In genomic region chr15:101196079-101196795, GRCm38 (mm10) we compare ENCODE assay signal across 18 mouse cellular contexts. TPM values are rescaled to one million over a fixed set of nuclear protein-coding genes. Genes with fewer than 3 reads are reported as not detected.
DNase-seq lines count a peak whose midpoint lies in the region; ATAC-seq and TF ChIP-seq lines count a peak whose summit lies in the region.
"Had no signal": no experiment of that assay in that cellular context is flagged by ENCODE, and none has a peak within 500 bp of the region (broad histone marks: within the 10 kb centered on the region; RNA-seq: fewer than 3 reads in every experiment).

No protein-coding gene starts in this region.

- no peak for ATAC-seq in intestine, postnatal 0 days
- ATAC-seq in intestine, embryonic 16.5 days: no peak
- ATAC-seq in lung, embryonic 14.5 days (ENCODE audit: insufficient read depth): no peak
- no peak for ATAC-seq in liver, postnatal 0 days
- ATAC-seq: forebrain, embryonic 14.5 days; midbrain, embryonic 16.5 days had no signal

- H3K9me3 ChIP-seq in intestine, postnatal 0 days (ENCODE audit: control insufficient read depth): no peaks in the 10 kb centered on the region
- H3K9me3 ChIP-seq in intestine, embryonic 16.5 days (ENCODE audit: control insufficient read depth, low read length): no peaks in the 10 kb centered on the region
- no peaks in the 10 kb centered on the region for H3K9me3 ChIP-seq in lung, embryonic 14.5 days (ENCODE audit: low read depth, low read length)
- H3K9me3 ChIP-seq in MEL (replicated peaks; ENCODE audit: insufficient read depth, low read length): no peaks in the 10 kb centered on the region
- H3K9me3 ChIP-seq in liver, postnatal 0 days (ENCODE audit: low read length): no peaks in the 10 kb centered on the region
- H3K9me3 ChIP-seq: neural tube, embryonic 13.5 days had no signal

- no peak for TF ChIP-seq CTCF in intestine, postnatal 0 days (IDR thresholded peaks at IDR 0.05; ENCODE audit: low read depth)
- no peak for TF ChIP-seq CTCF in lung, embryonic 14.5 days (IDR thresholded peaks at IDR 0.05; ENCODE audit: low read depth)
- no peak for TF ChIP-seq CTCF in MEL (IDR thresholded peaks at IDR 0.05 in 2 of 3, conservative IDR thresholded peaks at IDR 0.05 in 1 of 3; ENCODE audit: control insufficient read depth in 1 of 3, insufficient read depth in 1 of 3, low read depth in 2 of 3, low read length in 3 of 3, poor library complexity in 1 of 3, severe bottlenecking in 1 of 3)
- no peak for TF ChIP-seq CTCF in liver, postnatal 0 days (IDR thresholded peaks at IDR 0.05; ENCODE audit: low read depth)

- H3K4me2 ChIP-seq in intestine, postnatal 0 days (replicated peaks; ENCODE audit: low read depth): no peak overlapping the region
- H3K4me2 ChIP-seq in intestine, embryonic 16.5 days (ENCODE audit: low read depth, low read length): no peak overlapping the region
- H3K4me2 ChIP-seq in lung, embryonic 14.5 days: no peak overlapping the region
- H3K4me2 ChIP-seq in liver, postnatal 0 days (ENCODE audit: low read depth, low read length): no peak overlapping the region
- H3K4me2 ChIP-seq: heart, embryonic 11.5 days; neural tube, embryonic 13.5 days had no signal

- 0 out of 4 replicates have a peak, but pooled peaks of 1 of the 2 experiments have one; percentile 5 for TF ChIP-seq POLR2A in MEL (IDR thresholded peaks at IDR 0.05; ENCODE audit: control insufficient read depth in 1 of 2, insufficient read depth in 1 of 2, low read depth in 1 of 2, low read length in 2 of 2, poor library complexity in 1 of 2)

- TF ChIP-seq EP300 in MEL (IDR thresholded peaks at IDR 0.05; ENCODE audit: low read depth in 1 of 2, low read length in 2 of 2): peak in 1 of 2 experiments; percentile 80; a peak in 2 of 4 replicates
- no peak for TF ChIP-seq EP300 in liver, postnatal 0 days (IDR thresholded peaks at IDR 0.05; ENCODE audit: low read depth)

- no peak overlapping the region for H3K4me3 ChIP-seq in intestine, postnatal 0 days (ENCODE audit: low read depth, low read length)
- H3K4me3 ChIP-seq in intestine, embryonic 16.5 days (ENCODE audit: low read length): no peak overlapping the region
- no peak overlapping the region for H3K4me3 ChIP-seq in lung, embryonic 14.5 days (ENCODE audit: low read depth, low read length)
- H3K4me3 ChIP-seq in MEL (ENCODE audit: control insufficient read depth in 1 of 2, insufficient read depth in 1 of 2, low read depth in 2 of 2, low read length in 2 of 2): no peak overlapping the region
- H3K4me3 ChIP-seq in liver, postnatal 0 days (ENCODE audit: low read depth, low read length): no peak overlapping the region
- H3K4me3 ChIP-seq: neural tube, embryonic 13.5 days had no signal

- H3K27me3 ChIP-seq in intestine, postnatal 0 days (replicated peaks; ENCODE audit: control insufficient read depth, insufficient read depth, low read length): no peaks in the 10 kb centered on the region
- no peaks in the 10 kb centered on the region for H3K27me3 ChIP-seq in intestine, embryonic 16.5 days (replicated peaks; ENCODE audit: control insufficient read depth, insufficient read depth, low read length)
- no peaks in the 10 kb centered on the region for H3K27me3 ChIP-seq in lung, embryonic 14.5 days (ENCODE audit: insufficient read depth, low read length)
- no peaks in the 10 kb centered on the region for H3K27me3 ChIP-seq in MEL (ENCODE audit: control insufficient read depth in 1 of 2, insufficient read depth in 2 of 2, low read length in 2 of 2)
- H3K27me3 ChIP-seq in liver, postnatal 0 days (ENCODE audit: insufficient read depth, low read length): no peaks in the 10 kb centered on the region
- H3K27me3 ChIP-seq: neural tube, embryonic 13.5 days had no signal

- no peak overlapping the region for H3K9ac ChIP-seq in intestine, postnatal 0 days (ENCODE audit: low read depth, low read length)
- no peak overlapping the region for H3K9ac ChIP-seq in intestine, embryonic 16.5 days (ENCODE audit: low read depth, low read length)
- H3K9ac ChIP-seq in lung, embryonic 14.5 days: no peak overlapping the region
- H3K9ac ChIP-seq in MEL (ENCODE audit: control insufficient read depth, low read depth, low read length, poor library complexity, severe bottlenecking): no peak overlapping the region
- no peak overlapping the region for H3K9ac ChIP-seq in liver, postnatal 0 days (replicated peaks)
- H3K9ac ChIP-seq: neural tube, embryonic 13.5 days had no signal

- H3K27ac ChIP-seq in intestine, postnatal 0 days (ENCODE audit: low read depth, low read length): peak overlapping the region; percentile 78
- no peak overlapping the region for H3K27ac ChIP-seq in intestine, embryonic 16.5 days (ENCODE audit: low read length)
- H3K27ac ChIP-seq in lung, embryonic 14.5 days (ENCODE audit: low read depth): no peak overlapping the region
- H3K27ac ChIP-seq in MEL (ENCODE audit: control insufficient read depth, low read depth, low read length): no peak overlapping the region
- H3K27ac ChIP-seq in liver, postnatal 0 days (ENCODE audit: low read depth): peak overlapping the region; percentile 57
- H3K27ac ChIP-seq: neural tube, embryonic 13.5 days had no signal

- peak; percentile 69 for DNase-seq in lung, embryonic 14.5 days
- DNase-seq in lung, adult 18-20 months: no peak
- DNase-seq in MEL (ENCODE audit: low read depth, low spot score): peak; percentile 55
- no peak for DNase-seq in liver, postnatal 0 days
- no peak for DNase-seq in ovary, postnatal 14 days (ENCODE audit: low spot score)
- DNase-seq in left cerebral cortex, adult 9 months (ENCODE audit: low spot score in 2 of 2): no peak
- DNase-seq: cerebellum, adult 9-11 months; heart, postnatal 14 days; kidney, postnatal 25 days; layer of hippocampus, adult 9-11 months; right cerebral cortex, postnatal 14 days; thymus, postnatal 14 days had no signal

- peaks cover 5% of the 10 kb centered on the region for H3K4me1 ChIP-seq in intestine, postnatal 0 days (replicated peaks; ENCODE audit: control insufficient read depth, insufficient read depth, low read length)
- peaks cover 43% of the 10 kb centered on the region for H3K4me1 ChIP-seq in intestine, embryonic 16.5 days (ENCODE audit: control insufficient read depth, insufficient read depth, low read length)
- H3K4me1 ChIP-seq in lung, embryonic 14.5 days (ENCODE audit: insufficient read depth): 0 out of 2 replicates have a peak, but pooled peaks cover 2% of the 10 kb centered on the region
- peaks cover 6 to 26% of the 10 kb centered on the region in 2 experiments for H3K4me1 ChIP-seq in MEL (ENCODE audit: control insufficient read depth in 1 of 2, insufficient read depth in 2 of 2, low read length in 2 of 2)
- H3K4me1 ChIP-seq in liver, postnatal 0 days (ENCODE audit: insufficient read depth): peaks cover 38% of the 10 kb centered on the region

- peaks cover 57% of the 10 kb centered on the region for H3K36me3 ChIP-seq in intestine, postnatal 0 days (ENCODE audit: control insufficient read depth, insufficient read depth)
- H3K36me3 ChIP-seq in intestine, embryonic 16.5 days (ENCODE audit: control insufficient read depth, insufficient read depth, low read length): peaks cover 39% of the 10 kb centered on the region
- H3K36me3 ChIP-seq in lung, embryonic 14.5 days (ENCODE audit: insufficient read depth): peaks cover 49% of the 10 kb centered on the region
- peaks cover 0 to 20% of the 10 kb centered on the region in 2 experiments; a peak in 2 of 4 replicates for H3K36me3 ChIP-seq in MEL (ENCODE audit: control insufficient read depth in 1 of 2, insufficient read depth in 2 of 2, low read length in 2 of 2)
- H3K36me3 ChIP-seq in liver, postnatal 0 days (replicated peaks; ENCODE audit: insufficient read depth, low read length): peaks cover 16% of the 10 kb centered on the region

- H3K79me2 ChIP-seq in MEL (ENCODE audit: control insufficient read depth, insufficient read depth, low read length, poor library complexity): 0 out of 2 replicates have a peak, but pooled peaks cover 1% of the 10 kb centered on the region

- TF ChIP-seq RAD21 in MEL (IDR thresholded peaks at IDR 0.05; ENCODE audit: low read depth, low read length): no peak

- 90% methylated on average over 8 of the region's 8 CpGs for WGBS in intestine, postnatal 0 days
- WGBS in intestine, embryonic 16.5 days: 94% methylated on average over 8 of the region's 8 CpGs
- 88% methylated on average over 8 of the region's 8 CpGs for WGBS in lung, embryonic 14.5 days
- 82% methylated on average over 8 of the region's 8 CpGs for WGBS in liver, postnatal 0 days (ENCODE audit: insufficient replicate concordance)

TF ChIP-seq in MEL, 35 proteins besides CTCF, POLR2A, EP300 and RAD21 (continues in another document):
- TF ChIP-seq UBTF (IDR thresholded peaks at IDR 0.05; ENCODE audit: borderline replicate concordance, insufficient read depth, low read depth, low read length) (no peak), SIN3A (IDR thresholded peaks at IDR 0.05; ENCODE audit: low read length) (no peak)

RNA-seq across cellular contexts. Expression of gene Acvr1b, which starts 22.4 kb away (rescaled TPM):
- 6.0 and 6.8 TPM in 2 replicates for polyA plus RNA-seq in intestine, postnatal 0 days (2015; fragmentation: Nextera tagmentation; extraction: Ambion mirVana)
- polyA plus RNA-seq in intestine, embryonic 16.5 days (2015; fragmentation: Nextera tagmentation; extraction: Ambion mirVana): 10.4 and 11.0 TPM in 2 replicates
- polyA plus RNA-seq in lung, embryonic 14.5 days (2014; fragmentation: Nextera tagmentation; extraction: Ambion mirVana): 6.3 and 6.4 TPM in 2 replicates
- 9.7 and 10.4 TPM in 2 replicates for total RNA-seq in MEL (2012; rRNA removed)
- 10 to 100 TPM in 1 of 2 experiments, not detected in 1; 13.2 TPM for polyA plus RNA-seq in MEL (2012; ENCODE audit: insufficient read depth in 1 of 2, insufficient read length in 2 of 2, low read depth in 1 of 2, low replicate concordance in 2 of 2, missing spikeins in 1 of 2)
- 2.2 TPM in 2 replicates for polyA plus RNA-seq in liver, postnatal 0 days (2015; fragmentation: Nextera tagmentation; extraction: Ambion mirVana)

RNA-seq across cellular contexts. Expression of gene Grasp, which starts 27.8 kb away (rescaled TPM):
- 1.7 and 2.0 TPM in 2 replicates for polyA plus RNA-seq in intestine, postnatal 0 days (2015; fragmentation: Nextera tagmentation; extraction: Ambion mirVana)
- 2.3 and 2.8 TPM in 2 replicates for polyA plus RNA-seq in intestine, embryonic 16.5 days (2015; fragmentation: Nextera tagmentation; extraction: Ambion mirVana)
- 7.8 and 10.4 TPM in 2 replicates for polyA plus RNA-seq in lung, embryonic 14.5 days (2014; fragmentation: Nextera tagmentation; extraction: Ambion mirVana)
- 3.7 and 4.1 TPM in 2 replicates for total RNA-seq in MEL (2012; rRNA removed)
- 1 to 10 TPM in 1 of 2 experiments, not detected in 1; 6.3 TPM for polyA plus RNA-seq in MEL (2012; ENCODE audit: insufficient read depth in 1 of 2, insufficient read length in 2 of 2, low read depth in 1 of 2, low replicate concordance in 2 of 2, missing spikeins in 1 of 2)
- 0.35 and 0.54 TPM in 2 replicates for polyA plus RNA-seq in liver, postnatal 0 days (2015; fragmentation: Nextera tagmentation; extraction: Ambion mirVana)

RNA-seq across cellular contexts. Expression of gene Nr4a1, which starts 57.8 kb away (rescaled TPM):
- 5.9 and 10.0 TPM in 2 replicates for polyA plus RNA-seq in intestine, postnatal 0 days (2015; fragmentation: Nextera tagmentation; extraction: Ambion mirVana)
- 8.6 and 10.0 TPM in 2 replicates for polyA plus RNA-seq in intestine, embryonic 16.5 days (2015; fragmentation: Nextera tagmentation; extraction: Ambion mirVana)
- polyA plus RNA-seq in lung, embryonic 14.5 days (2014; fragmentation: Nextera tagmentation; extraction: Ambion mirVana): 8.8 TPM in 2 replicates
- total RNA-seq in MEL (2012; rRNA removed): 1.7 and 2.0 TPM in 2 replicates
- polyA plus RNA-seq in MEL (2012; ENCODE audit: insufficient read depth in 1 of 2, insufficient read length in 2 of 2, low read depth in 1 of 2, low replicate concordance in 2 of 2, missing spikeins in 1 of 2): 10 to 100 TPM in 1 of 2 experiments, not detected in 1; 12.8 TPM
- polyA plus RNA-seq in liver, postnatal 0 days (2015; fragmentation: Nextera tagmentation; extraction: Ambion mirVana): 0.96 and 1.1 TPM in 2 replicates

Comparison
In these comparisons a context has a peak if more than half of its experiments do, and no peak if none do; other contexts are left out.
1. H3K27ac ChIP-seq: peak in intestine, postnatal 0 days (single experiment) and liver, postnatal 0 days (single experiment); none in intestine, embryonic 16.5 days (single experiment), lung, embryonic 14.5 days (single experiment) and MEL (single experiment).
2. DNase-seq: peak in lung, embryonic 14.5 days (single experiment) and MEL (single experiment); none in lung, adult 18-20 months (0 of 2), liver, postnatal 0 days (single experiment), ovary, postnatal 14 days (single experiment) and left cerebral cortex, adult 9 months (0 of 2).